Mouse (Mus musculus): Measurements from ENCODE around the gene Ssr3. TPM values are rescaled to one million over a fixed set of nuclear protein-coding genes. Genes with fewer than 3 reads are reported as not detected.

Ssr3 gene
- polyA plus RNA-seq, 1 experiment from 2014 or later: 475 TPM

DNA sequence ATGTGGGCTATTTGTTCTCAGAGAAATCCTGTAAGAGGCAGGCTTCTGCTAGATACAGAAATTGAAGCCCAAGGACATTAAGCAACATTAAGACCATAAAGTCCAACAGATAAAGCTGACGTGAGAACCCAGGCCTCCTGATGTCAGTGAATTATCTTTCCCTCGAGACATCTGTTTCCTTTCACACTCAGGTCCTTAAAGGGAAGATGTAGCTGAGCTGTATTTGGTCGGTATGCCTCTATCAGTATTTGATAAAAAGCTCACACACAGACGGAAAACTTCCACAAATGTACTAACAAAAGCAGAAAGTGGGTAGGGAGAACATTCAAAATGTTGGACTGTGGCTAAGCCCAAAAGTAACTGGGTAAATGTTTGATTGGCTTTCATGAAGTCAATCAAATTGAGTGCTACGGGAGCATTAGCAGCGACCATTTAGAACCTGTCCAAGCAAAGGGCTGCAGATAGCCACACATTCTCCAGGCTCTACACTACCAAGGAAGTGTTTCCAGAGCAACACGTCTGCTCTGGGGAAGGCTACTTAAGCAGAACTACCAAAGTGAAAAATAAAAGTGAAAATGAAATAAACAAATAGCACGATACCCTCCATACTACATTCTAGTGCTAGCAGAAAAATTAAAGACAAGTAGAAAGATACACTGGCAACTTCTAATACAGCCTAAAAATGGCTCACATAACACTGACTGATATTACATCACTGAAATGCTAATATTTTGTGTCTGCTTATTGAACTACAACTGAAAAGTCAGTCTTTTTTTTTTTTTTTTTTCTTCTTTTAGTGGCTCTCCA lies 32.1 kb downstream of the Ssr3 start:
- ATAC-seq: no peak
- TF ChIP-seq CTCF (IDR thresholded peaks at IDR 0.05): no peak
- in situ Hi-C loops (cut with MboI; ENCODE audit: low pct_unique_long_range_greater_than_20kb): no loop called here
- ChIA-PET CTCF (interaction anchor here (0.7 to 2.3 kb wide), 6 partner anchors 7 to 168 kb away, joined by 3 to 9 read pairs (median 3); partner anchors contain the start of gene Tiparp), POLR2A (no interaction called here)
- no peaks in the 10 kb centered on the region for H3K27me3 ChIP-seq
- no peak for DNase-seq (ENCODE audit: low read depth, low spot score)

- ATAC-seq: peak; percentile 75
- ChIA-PET POLR2A (no interaction called here), CTCF (interaction anchor here (1.3 to 2.4 kb wide), 3 partner anchors 9 to 41 kb away, joined by 3 to 9 read pairs (median 8); no protein-coding TSS in a partner anchor)
- no peaks in the 10 kb centered on the region for H3K27me3 ChIP-seq
- DNase-seq (ENCODE audit: low read depth, low spot score): peak; percentile 58
- in situ Hi-C loops (cut with MboI; ENCODE audit: low pct_unique_long_range_greater_than_20kb): no loop called here
- TF ChIP-seq CTCF (IDR thresholded peaks at IDR 0.05): no peak
Measured at GRCm38 (mm10) chr3:65358841-65359240, 33.6 kb downstream of the Ssr3 start.

GRCm38 (mm10) chr3:65358275-65358674 lies 34.1 kb downstream of the Ssr3 start:
- TF ChIP-seq CTCF (IDR thresholded peaks at IDR 0.05): no peak
- POLR2A ChIA-PET: no interaction called here
- in situ Hi-C loops (cut with MboI; ENCODE audit: low pct_unique_long_range_greater_than_20kb): no loop called here
- no peaks in the 10 kb centered on the region for H3K27me3 ChIP-seq
- DNase-seq (ENCODE audit: low read depth, low spot score) (peak; percentile 22), ATAC-seq (peak; percentile 49)
- CTCF ChIA-PET: interaction anchor here (1.3 to 2.4 kb wide), 3 partner anchors 9 to 40 kb away, joined by 3 to 9 read pairs (median 8); no protein-coding TSS in a partner anchor

GRCm38 (mm10) chr3:65355479-65355878 lies 36.9 kb downstream of the Ssr3 start:
- no peak for ATAC-seq
- no peak for DNase-seq (ENCODE audit: low read depth, low spot score)
- ChIA-PET POLR2A (interaction anchor here (0.6 kb wide), 1 partner anchor 17 kb away, joined by 10 read pairs; no protein-coding TSS in a partner anchor), CTCF (interaction anchor here (0.7 to 6.0 kb wide), 3 partner anchors 10 to 38 kb away, joined by 3 to 42 read pairs (median 5); no protein-coding TSS in a partner anchor)
- no peaks in the 10 kb centered on the region for H3K27me3 ChIP-seq
- TF ChIP-seq CTCF (IDR thresholded peaks at IDR 0.05): no peak
- in situ Hi-C loops (cut with MboI; ENCODE audit: low pct_unique_long_range_greater_than_20kb): no loop called here

- POLR2A ChIA-PET: no interaction called here
- TF ChIP-seq CTCF (IDR thresholded peaks at IDR 0.05): no peak
- in situ Hi-C loops (cut with MboI; ENCODE audit: low pct_unique_long_range_greater_than_20kb): no loop called here
Measured at GRCm38 (mm10) chr3:65353263-65354037, 39.0 kb downstream of the Ssr3 start.

GRCm38 (mm10) chr3:65352278-65353127 lies 39.9 kb downstream of the Ssr3 start:
- no peak for DNase-seq (ENCODE audit: low read depth, low spot score)
- ChIA-PET POLR2A (no interaction called here), CTCF (interaction anchor here (0.8 to 6.0 kb wide), 19 partner anchors 9 to 586 kb away, joined by 3 to 42 read pairs (median 4); no protein-coding TSS in a partner anchor)
- in situ Hi-C loops (cut with MboI; ENCODE audit: low pct_unique_long_range_greater_than_20kb): no loop called here
- peak; percentile 72 for ATAC-seq
- TF ChIP-seq CTCF (IDR thresholded peaks at IDR 0.05): peak; percentile 74
- no peaks in the 10 kb centered on the region for H3K27me3 ChIP-seq

More at GRCm38 (mm10) chr3:65353263-65354037, 39.0 kb downstream of the Ssr3 start:
- no peak for DNase-seq (ENCODE audit: low read depth, low spot score)
- H3K27me3 ChIP-seq: no peaks in the 10 kb centered on the region
- no peak for ATAC-seq
- CTCF ChIA-PET: interaction anchor here (0.8 to 6.0 kb wide), 7 partner anchors 8 to 578 kb away, joined by 3 to 42 read pairs (median 4); no protein-coding TSS in a partner anchor

GRCm38 (mm10) chr3:65346176-65346575 lies 46.2 kb downstream of the Ssr3 start:
- no peak for ATAC-seq
- POLR2A ChIA-PET: no interaction called here
- in situ Hi-C loops (cut with MboI; ENCODE audit: low pct_unique_long_range_greater_than_20kb): loop anchor here (10.0 kb wide), 1 partner anchor 351 kb away; no protein-coding TSS in a partner anchor
- H3K27me3 ChIP-seq: no peaks in the 10 kb centered on the region
- no peak for TF ChIP-seq CTCF (IDR thresholded peaks at IDR 0.05)
- CTCF ChIA-PET: interaction anchor here (1.0 to 1.4 kb wide), 2 partner anchors 14 to 34 kb away, joined by 3 read pairs; no protein-coding TSS in a partner anchor
- no peak for DNase-seq (ENCODE audit: low read depth, low spot score)

- in situ Hi-C loops (cut with MboI; ENCODE audit: low pct_unique_long_range_greater_than_20kb): loop anchor here (10.0 kb wide), 1 partner anchor 346 kb away; no protein-coding TSS in a partner anchor
- DNase-seq (ENCODE audit: low read depth, low spot score) (no peak), ATAC-seq (no peak)
- H3K27me3 ChIP-seq: no peaks in the 10 kb centered on the region
- CTCF ChIA-PET: interaction anchor here (1.2 to 5.6 kb wide), 6 partner anchors 10 to 589 kb away, joined by 3 to 42 read pairs (median 7); no protein-coding TSS in a partner anchor
- POLR2A ChIA-PET: no interaction called here
- no peak for TF ChIP-seq CTCF (IDR thresholded peaks at IDR 0.05)
Measured at GRCm38 (mm10) chr3:65340173-65340951, 52.1 kb downstream of the Ssr3 start.

Data from Patski (cell line).